Mouse (Mus musculus) limb, embryonic 11.5 days (tissue): Measurements from ENCODE around the gene Scamp4. TPM values are rescaled to one million over a fixed set of nuclear protein-coding genes. Genes with fewer than 3 reads are reported as not detected.
"Not testable (repeated sequence)": the region's sequence is repeated elsewhere in the genome, so short reads cannot be mapped to it uniquely, and the experiment has no call there.

Experiments used
- ATAC-seq: fragments of 200-750 bp; cut with Nextera tagmentation; 2 replicates; pipeline ENCODE4 v1.8.0; 2017; ENCODE audit warnings: low read depth; ENCODE audit not compliant: insufficient number of reproducible peaks, low FRiP score, low TSS enrichment
- DNase-seq: peaks from one replicate; pipeline ENCODE4 v3.0.0-alpha.2; 2015; ENCODE audit warnings: low spot score
- H3K27ac ChIP-seq: fragments of 300-500 bp; sonication (generic); replicated peaks from 2 replicates; pipeline ENCODE4 v1.5.1; 2014; ENCODE audit warnings: low read depth, mild to moderate bottlenecking, low read length
- H3K27me3 ChIP-seq: fragments of 300-500 bp; sonication (generic); 2 replicates; pipeline ENCODE4 v1.6.1; 2014; ENCODE audit warnings: mild to moderate bottlenecking, low read length, mixed read lengths; ENCODE audit not compliant: control insufficient read depth, insufficient read depth
- H3K36me3 ChIP-seq: fragments of 300-500 bp; sonication (generic); 2 replicates; pipeline ENCODE4 v1.6.1; 2014; ENCODE audit warnings: mild to moderate bottlenecking, low read length, moderate library complexity, mixed read lengths; ENCODE audit not compliant: control insufficient read depth, insufficient read depth
- H3K4me1 ChIP-seq: fragments of 300-500 bp; sonication (generic); 2 replicates; pipeline ENCODE4 v1.6.1; 2014; ENCODE audit warnings: low read length, mixed read lengths; ENCODE audit not compliant: control insufficient read depth, insufficient read depth
- H3K4me2 ChIP-seq: fragments of 300-500 bp; sonication (generic); 2 replicates; pipeline ENCODE4 v1.6.1; 2014; ENCODE audit warnings: low read depth, mild to moderate bottlenecking, moderate library complexity; ENCODE audit not compliant: severe bottlenecking
- H3K4me3 ChIP-seq: fragments of 300-500 bp; sonication (generic); 2 replicates; pipeline ENCODE4 v1.5.1; 2014; ENCODE audit warnings: low read depth, low read length
- H3K9ac ChIP-seq: fragments of 300-500 bp; sonication (generic); 2 replicates; pipeline ENCODE4 v1.6.1; 2014; ENCODE audit warnings: mild to moderate bottlenecking, low read length
- H3K9me3 ChIP-seq: fragments of 300-500 bp; sonication (generic); 2 replicates; pipeline ENCODE4 v1.6.1; 2016; ENCODE audit warnings: low read length; ENCODE audit not compliant: control insufficient read depth
- WGBS: fragments of 180-500 bp; shearing (Covaris S2); extraction: QIAGEN DNeasy Blood & Tissue Kit; methylation state at CpG from one replicate; pipeline ENCODE4 v1.1.7; 2014; 5-methylcytosine and 5-hydroxymethylcytosine counted together
- polyA plus RNA-seq: library from polyadenylated mRNA; unstranded; fragments of >200 nt; fragmentation: Nextera tagmentation; extraction: Ambion mirVana; gene quantifications from 2 replicates; pipeline ENCODE4 v1.2.1, GENCODE M21; 2014

Scamp4 gene
- polyA plus RNA-seq, 1 experiment from 2014 or later, result 73.0 TPM

GRCm38 (mm10) chr10:80628925-80629324 is 26.3 kb downstream of the Scamp4 start:
- Histone ChIP-seq H3K27me3 (no peaks in the 10 kb centered on the region), H3K4me2 (no peak overlapping the region), H3K36me3 (peaks cover 5% of the 10 kb centered on the region; the same call in 1 of the 2 replicates), H3K27ac (no peak overlapping the region), H3K4me3 (no peak overlapping the region), H3K4me1 (peaks cover 15% of the 10 kb centered on the region), H3K9ac (no peak overlapping the region), H3K9me3 (no peaks in the 10 kb centered on the region)
- DNase-seq (no peak), ATAC-seq (no peak)
- 88% methylated on average over 9 of the region's 9 CpGs for WGBS

- H3K4me3 ChIP-seq, result no peak overlapping the region
- no peak overlapping the region for H3K4me2 ChIP-seq
- no peaks in the 10 kb centered on the region for H3K9me3 ChIP-seq
- no peaks in the 10 kb centered on the region for H3K4me1 ChIP-seq
- no peak overlapping the region for H3K27ac ChIP-seq
- H3K27me3 ChIP-seq, result no peaks in the 10 kb centered on the region
- no peak overlapping the region for H3K9ac ChIP-seq
- WGBS, result 85% methylated on average over 6 of the region's 6 CpGs
- H3K36me3 ChIP-seq, result peaks cover 46% of the 10 kb centered on the region
- DNase-seq, result no peak
- no peak for ATAC-seq
Measured at GRCm38 (mm10) chr10:80635345-80635744, 32.7 kb downstream of the Scamp4 start.

- Histone ChIP-seq H3K9me3 (no peaks in the 10 kb centered on the region), H3K36me3 (peaks cover 26% of the 10 kb centered on the region)
Measured at GRCm38 (mm10) chr10:80646936-80647335, 44.3 kb downstream of the Scamp4 start.

GRCm38 (mm10) chr10:80649910-80650309 is 47.2 kb downstream of the Scamp4 start:
- H3K9me3 ChIP-seq, ATAC-seq, H3K4me1 ChIP-seq, H3K36me3 ChIP-seq, H3K9ac ChIP-seq, H3K27ac ChIP-seq, H3K27me3 ChIP-seq, DNase-seq, H3K4me3 ChIP-seq, H3K4me2 ChIP-seq: not testable (repeated sequence)
- WGBS, result 81% methylated on average over 6 of the region's 6 CpGs

More at GRCm38 (mm10) chr10:80646936-80647335, 44.3 kb downstream of the Scamp4 start:
- H3K27ac ChIP-seq, result no peak overlapping the region
- ATAC-seq (no peak), DNase-seq (no peak)
- no peak overlapping the region for H3K4me3 ChIP-seq
- H3K4me2 ChIP-seq, result no peak overlapping the region
- WGBS, result 95% methylated on average over 10 of the region's 10 CpGs
- H3K27me3 ChIP-seq, result no peaks in the 10 kb centered on the region
- no peak overlapping the region for H3K9ac ChIP-seq
- no peaks in the 10 kb centered on the region for H3K4me1 ChIP-seq

GRCm38 (mm10) chr10:80650392-80650791 is 47.7 kb downstream of the Scamp4 start:
- ATAC-seq, result no peak
- peaks cover 5% of the 10 kb centered on the region for H3K36me3 ChIP-seq
- no peak overlapping the region for H3K27ac ChIP-seq

GRCm38 (mm10) chr10:80653156-80653720 is 50.6 kb downstream of the Scamp4 start:
- no peak overlapping the region for H3K4me3 ChIP-seq
- WGBS, result 88% methylated on average over 6 of the region's 6 CpGs
- H3K4me2 ChIP-seq, result no peak overlapping the region
- H3K27me3 ChIP-seq, result no peaks in the 10 kb centered on the region
- ATAC-seq (no peak), DNase-seq (no peak)
- H3K9me3 ChIP-seq, result no peaks in the 10 kb centered on the region
- no peaks in the 10 kb centered on the region for H3K36me3 ChIP-seq
- H3K27ac ChIP-seq, result no peak overlapping the region
- H3K9ac ChIP-seq, result no peak overlapping the region
- peaks cover 9% of the 10 kb centered on the region for H3K4me1 ChIP-seq

More at GRCm38 (mm10) chr10:80650392-80650791, 47.7 kb downstream of the Scamp4 start:
- Histone ChIP-seq H3K4me3 (no peak overlapping the region), H3K9me3 (no peaks in the 10 kb centered on the region), H3K9ac (no peak overlapping the region), H3K27me3 (no peaks in the 10 kb centered on the region), H3K4me2 (no peak overlapping the region), H3K4me1 (peaks cover 7% of the 10 kb centered on the region)
- no peak for DNase-seq
- WGBS, result 90% methylated on average over 10 of the region's 10 CpGs

- H3K9me3 ChIP-seq, result no peaks in the 10 kb centered on the region
- peaks cover 9% of the 10 kb centered on the region for H3K4me1 ChIP-seq
- H3K4me2 ChIP-seq, result peak overlapping the region; percentile 90; the same call in 1 of the 2 replicates
- H3K27me3 ChIP-seq, result no peaks in the 10 kb centered on the region
- no peaks in the 10 kb centered on the region for H3K36me3 ChIP-seq
- H3K9ac ChIP-seq, result no peak overlapping the region
- H3K4me3 ChIP-seq, result no peak overlapping the region
- DNase-seq (no peak), ATAC-seq (no peak)
- H3K27ac ChIP-seq, result no peak overlapping the region
- 86% methylated on average over 6 of the region's 6 CpGs for WGBS
Measured at GRCm38 (mm10) chr10:80654866-80655265, 52.2 kb downstream of the Scamp4 start.

GRCm38 (mm10) chr10:80655406-80656129 is 52.9 kb downstream of the Scamp4 start:
- no peaks in the 10 kb centered on the region for H3K27me3 ChIP-seq
- WGBS, result 2% methylated on average over 12 of the region's 12 CpGs
- H3K4me2 ChIP-seq, result peak overlapping the region; percentile 90
- no peaks in the 10 kb centered on the region for H3K9me3 ChIP-seq
- no peaks in the 10 kb centered on the region for H3K36me3 ChIP-seq
- peaks cover 9% of the 10 kb centered on the region for H3K4me1 ChIP-seq
- peak overlapping the region; percentile 52; the same call in 1 of the 2 replicates for H3K27ac ChIP-seq
- peak overlapping the region; percentile 92 for H3K9ac ChIP-seq
- H3K4me3 ChIP-seq, result peak overlapping the region; percentile 82
- DNase-seq, result no peak
- peak; percentile 59 for ATAC-seq
